Mouse (Mus musculus) urinary bladder, postnatal 14 days (tissue): ENCODE measurements around the gene Palm.

Experiments used
- DNase-seq: peaks from one replicate; pipeline ENCODE4 v3.0.0; 2021; ENCODE audit warnings: low spot score

The Palm gene

GRCm38 (mm10) chr10:79772320-79772719 lies 21.1 kb upstream of the Palm start:
- DNase-seq: no peak

GRCm38 (mm10) chr10:79773208-79773607 lies 20.2 kb upstream of the Palm start:
- no peak for DNase-seq

GRCm38 (mm10) chr10:79774486-79775279 lies 18.7 kb upstream of the Palm start:
- no peak for DNase-seq

- peak; percentile 49 for DNase-seq
Observed at GRCm38 (mm10) chr10:79777103-79777531, 16.3 kb upstream of the Palm start, which contains the start of gene Fstl3. Gene Fstl3 (plus strand): TSS chr10:79777272.

GRCm38 (mm10) chr10:79778006-79778405 lies 15.4 kb upstream of the Palm start:
- DNase-seq: peak; percentile 65

GRCm38 (mm10) chr10:79779193-79779592 lies 14.2 kb upstream of the Palm start:
- DNase-seq: no peak

- peak; percentile 99 for DNase-seq
Observed at GRCm38 (mm10) chr10:79779784-79780663, 13.3 kb upstream of the Palm start.

GRCm38 (mm10) chr10:79780664-79781015 lies 12.7 kb upstream of the Palm start:
- DNase-seq: no peak

- DNase-seq: no peak
Observed at GRCm38 (mm10) chr10:79781139-79781538, 12.2 kb upstream of the Palm start.

- DNase-seq: no peak
Observed at GRCm38 (mm10) chr10:79781956-79782355, 11.4 kb upstream of the Palm start.

GRCm38 (mm10) chr10:79783050-79783449 lies 10.3 kb upstream of the Palm start:
- no peak for DNase-seq

GRCm38 (mm10) chr10:79783920-79784800 lies 9.2 kb upstream of the Palm start:
- peak; percentile 47 for DNase-seq

GRCm38 (mm10) chr10:79788386-79789158 lies 4.8 kb upstream of the Palm start:
- DNase-seq: peak; percentile 83

- DNase-seq: no peak
Observed at GRCm38 (mm10) chr10:79789581-79789980, 3.8 kb upstream of the Palm start.

- no peak for DNase-seq
Observed at GRCm38 (mm10) chr10:79790861-79791260, 2.5 kb upstream of the Palm start, which contains the start of gene Prss57. Gene Prss57 (minus strand): TSS chr10:79790961.

GRCm38 (mm10) chr10:79792339-79793040 lies 882 bp upstream of the Palm start:
- DNase-seq: no peak

- no peak for DNase-seq
Observed at GRCm38 (mm10) chr10:79793738-79794490, 542 bp downstream of the Palm start.

GRCm38 (mm10) chr10:79794491-79794931 lies 1.1 kb downstream of the Palm start:
- peak; percentile 81 for DNase-seq

- no peak for DNase-seq
Observed at GRCm38 (mm10) chr10:79795905-79796304, 2.5 kb downstream of the Palm start.

- DNase-seq: no peak
Observed at GRCm38 (mm10) chr10:79797326-79797725, 4.0 kb downstream of the Palm start.
